Mouse (Mus musculus): Measurements from ENCODE around the gene Vmn2r36.
"Not testable (repeated sequence)": the region's sequence is repeated elsewhere in the genome, so short reads cannot be mapped to it uniquely, and the experiment has no call there.

Vmn2r36 gene

DNA sequence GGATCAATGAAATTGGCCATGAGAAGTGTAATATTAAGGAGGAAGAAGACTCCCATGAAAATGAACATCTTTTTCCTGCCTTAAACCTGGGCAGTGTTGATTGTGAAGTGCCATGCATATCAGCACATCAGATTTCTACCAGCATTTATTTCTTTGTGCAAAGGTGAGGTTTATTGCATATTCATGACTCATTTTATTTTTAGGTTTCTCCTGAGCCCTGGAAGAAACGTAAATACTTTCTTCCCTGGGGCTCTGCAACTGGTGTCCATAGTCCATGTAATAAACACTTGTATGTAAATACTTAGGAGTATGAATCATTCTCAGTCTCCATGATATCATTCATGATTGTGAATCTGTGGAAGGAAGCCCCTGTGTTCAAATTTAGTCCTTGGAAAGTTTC lies at the start of gene Vmn2r36:
TSS of gene Vmn2r36 (minus strand) at position 101 of the 400 bp plus-strand sequence.
- not testable (repeated sequence) for DNase-seq (ENCODE audit: low spot score in 2 of 2)
